Mouse (Mus musculus) ovary, adult 18-20 months (tissue): ENCODE results near the gene Shisa5.

Experiments used
- DNase-seq: peaks from one replicate; pipeline ENCODE4 v3.0.0; 2022; ENCODE audit warnings: low spot score, mixed read lengths

Shisa5 gene

DNA sequence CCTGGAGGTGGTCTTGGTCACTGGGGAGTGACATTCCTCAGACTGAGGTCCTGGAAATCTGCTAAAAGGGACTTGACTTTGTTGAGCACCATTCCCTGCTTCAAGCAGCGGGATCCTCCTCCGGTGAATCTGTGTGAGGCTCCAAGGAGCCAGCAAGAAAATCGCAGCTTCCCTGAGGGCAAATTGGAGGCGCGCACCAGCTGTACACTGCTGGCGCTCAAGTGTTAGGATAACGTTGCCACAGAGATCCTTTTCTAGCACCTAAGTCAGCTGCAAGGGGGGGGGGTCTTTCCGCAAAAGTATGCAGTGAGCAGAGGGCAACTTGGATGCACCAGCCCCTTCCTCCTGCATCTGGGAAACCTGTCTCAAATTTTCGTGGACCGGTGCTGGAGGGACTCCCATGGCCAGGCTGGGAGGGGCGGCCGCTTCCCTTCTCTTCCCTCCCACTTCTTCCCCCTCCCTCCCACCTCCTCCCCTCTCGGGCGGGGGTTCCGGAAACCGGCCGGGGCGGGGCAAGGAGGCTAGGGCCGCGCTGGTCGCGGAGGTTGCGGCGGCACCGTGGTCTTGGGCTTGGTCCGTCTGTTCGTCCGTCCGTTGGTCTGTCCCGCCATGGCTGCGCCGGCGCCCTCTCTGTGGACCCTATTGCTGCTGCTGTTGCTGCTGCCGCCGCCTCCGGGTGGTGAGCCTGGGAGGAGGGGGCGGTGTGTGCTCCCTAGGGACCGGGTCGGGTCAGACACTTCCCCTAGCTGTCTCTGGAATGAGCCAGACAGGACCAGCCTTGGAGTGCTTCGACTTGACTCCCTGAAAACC lies at the start of gene Shisa5:
TSS of gene Shisa5 (plus strand) at position 480 of the 810 bp plus-strand sequence.
- peak; percentile 70 for DNase-seq

DNA sequence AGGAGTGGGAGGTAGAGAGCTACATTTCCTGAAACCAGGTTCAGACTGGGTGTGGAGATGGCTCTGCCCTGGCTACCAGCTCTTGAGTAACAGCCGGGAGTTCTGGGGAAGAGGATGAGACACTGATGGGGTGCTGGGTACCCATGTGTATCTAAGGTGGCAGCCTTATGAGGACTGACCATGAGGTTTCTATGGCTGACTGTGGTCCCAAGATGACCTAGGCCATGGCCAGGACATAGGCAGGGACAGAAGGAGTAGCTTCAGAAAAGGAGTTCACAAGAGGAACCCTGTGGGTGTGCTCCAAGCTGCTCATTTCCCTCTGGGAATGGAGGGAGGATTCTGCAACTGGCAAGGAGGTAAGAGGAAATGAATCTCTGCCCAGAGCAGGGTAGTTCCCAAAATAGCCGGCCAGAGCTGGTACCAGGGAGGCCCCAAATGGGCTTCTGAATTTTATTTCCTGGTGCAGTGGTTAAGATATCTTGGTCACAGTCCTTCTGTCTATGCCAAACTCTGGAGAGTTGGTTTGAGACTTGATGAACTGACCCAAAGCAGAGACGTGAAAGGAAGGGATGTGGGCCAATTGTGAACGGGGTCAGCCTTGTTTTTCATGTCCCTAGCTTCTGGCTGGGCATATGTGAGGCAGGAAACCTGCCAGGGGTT lies 48.4 kb upstream of the Shisa5 start:
- DNase-seq = no peak

- no peak for DNase-seq
Measured at GRCm38 (mm10) chr9:108990462-108990820, 47.9 kb upstream of the Shisa5 start.

DNA sequence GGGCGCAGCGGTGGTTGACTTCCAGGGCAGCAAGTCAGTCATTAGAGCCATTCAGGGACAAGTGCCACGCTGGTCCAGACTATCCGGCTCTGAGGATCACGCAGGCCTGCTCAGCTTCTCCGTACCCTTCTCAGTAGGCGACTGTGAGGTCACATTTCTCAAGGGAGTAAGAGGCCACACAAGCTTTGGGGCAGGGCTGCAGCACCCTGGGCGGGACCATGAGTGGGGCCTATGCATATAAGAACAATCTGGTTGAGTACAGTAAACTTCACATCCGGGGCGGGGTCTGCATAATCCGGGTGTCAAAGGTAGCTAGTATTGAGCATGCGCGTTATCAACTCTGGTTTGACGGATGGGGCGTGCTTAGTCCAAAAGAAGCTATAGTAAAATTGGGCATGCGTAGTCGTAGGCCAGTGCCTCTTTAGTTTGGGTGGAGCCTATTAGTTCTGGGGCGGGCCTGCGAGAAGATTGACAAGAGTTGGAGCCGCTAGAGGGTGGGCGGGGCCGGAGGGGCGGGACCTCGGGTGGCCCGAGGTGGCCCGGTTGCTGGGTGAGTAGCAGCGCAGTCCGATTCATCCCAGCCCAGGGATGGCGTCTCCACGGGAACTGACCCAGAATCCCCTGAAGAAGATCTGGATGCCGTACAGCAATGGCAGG lies 46.8 kb upstream of the Shisa5 start, which contains the start of gene Pfkfb4:
TSS of gene Pfkfb4 (plus strand) at position 351 of the 657 bp plus-strand sequence.
- DNase-seq = peak; percentile 98

- DNase-seq = no peak
Measured at GRCm38 (mm10) chr9:108992085-108992469, 46.3 kb upstream of the Shisa5 start.

DNA sequence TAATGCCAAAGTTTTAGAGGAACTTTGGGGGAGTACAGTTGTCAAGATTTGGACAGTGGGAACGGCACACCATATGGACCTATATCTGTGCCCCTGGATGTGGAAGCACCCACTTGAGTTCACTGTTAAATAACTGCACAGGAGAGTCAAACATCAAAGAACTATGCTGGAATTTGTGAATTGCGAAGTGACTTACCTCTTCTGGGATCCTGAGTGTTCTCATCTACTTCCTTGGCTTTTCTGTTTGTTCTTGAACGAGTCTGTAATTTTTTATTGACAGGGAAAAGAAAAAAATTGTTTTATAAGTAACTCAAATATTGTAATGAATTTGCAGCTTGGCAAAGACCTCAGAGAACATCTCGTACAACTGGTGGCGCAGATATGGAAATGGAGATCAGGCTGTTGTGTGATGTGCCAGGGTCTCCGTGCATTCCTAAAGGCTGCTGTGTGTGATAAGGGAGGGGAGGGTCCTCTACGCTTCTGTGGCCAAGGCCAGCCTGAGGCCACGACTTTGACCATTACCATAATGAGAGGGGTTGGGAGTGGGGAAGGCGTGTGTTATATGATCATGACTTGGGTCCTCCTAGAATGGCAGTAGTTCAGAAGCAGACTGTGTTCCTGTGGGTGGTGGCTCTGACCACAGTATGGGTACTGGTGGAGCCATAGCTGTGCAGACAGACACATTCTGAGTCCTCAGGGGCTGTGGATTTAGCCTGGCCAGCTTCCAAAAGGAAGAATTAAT lies 45.6 kb upstream of the Shisa5 start:
- no peak for DNase-seq

GRCm38 (mm10) chr9:108996411-108996810 lies 42.0 kb upstream of the Shisa5 start:
- no peak for DNase-seq

GRCm38 (mm10) chr9:108998287-108999166 lies 39.8 kb upstream of the Shisa5 start:
- no peak for DNase-seq

GRCm38 (mm10) chr9:108999167-108999526 lies 39.2 kb upstream of the Shisa5 start:
- DNase-seq = no peak

GRCm38 (mm10) chr9:109000726-109001125 lies 37.6 kb upstream of the Shisa5 start:
- DNase-seq = no peak

- no peak for DNase-seq
Measured at GRCm38 (mm10) chr9:109003201-109003600, 35.2 kb upstream of the Shisa5 start.

DNA sequence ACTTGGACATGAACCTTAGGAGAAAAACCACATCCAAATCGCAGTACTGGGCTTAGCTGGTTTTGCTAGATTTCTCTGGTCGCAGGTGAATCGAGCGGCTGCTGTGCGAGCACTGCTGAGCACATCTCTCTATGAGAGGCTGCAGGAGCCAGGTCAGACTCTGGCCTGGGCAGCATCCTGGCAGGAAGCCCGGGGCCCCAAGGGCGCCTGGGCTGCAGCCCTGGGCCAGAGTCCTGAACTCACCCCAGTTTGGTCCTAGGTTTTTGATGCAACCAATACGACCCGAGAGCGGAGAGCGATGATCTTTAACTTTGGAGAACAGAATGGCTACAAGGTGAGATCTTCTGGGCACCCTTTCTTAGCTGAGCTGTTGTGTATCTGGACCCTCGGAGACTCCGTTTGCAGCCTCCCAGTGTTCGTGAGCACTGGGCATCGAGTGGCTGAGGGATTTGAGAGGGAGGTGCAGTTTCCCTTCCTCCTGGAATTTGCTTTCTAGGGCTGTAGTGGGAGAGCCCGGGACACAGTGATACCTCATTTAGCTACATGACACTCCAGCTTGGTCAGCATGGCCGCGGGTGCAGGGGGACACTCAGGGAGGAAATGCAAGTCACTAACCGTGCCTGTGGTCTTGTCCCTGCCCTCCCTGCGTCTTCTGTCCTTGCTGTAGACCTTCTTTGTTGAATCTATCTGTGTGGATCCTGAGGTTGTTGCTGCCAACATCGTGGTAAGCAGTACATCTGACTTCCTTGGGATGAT lies 31.2 kb upstream of the Shisa5 start:
- no peak for DNase-seq

DNA sequence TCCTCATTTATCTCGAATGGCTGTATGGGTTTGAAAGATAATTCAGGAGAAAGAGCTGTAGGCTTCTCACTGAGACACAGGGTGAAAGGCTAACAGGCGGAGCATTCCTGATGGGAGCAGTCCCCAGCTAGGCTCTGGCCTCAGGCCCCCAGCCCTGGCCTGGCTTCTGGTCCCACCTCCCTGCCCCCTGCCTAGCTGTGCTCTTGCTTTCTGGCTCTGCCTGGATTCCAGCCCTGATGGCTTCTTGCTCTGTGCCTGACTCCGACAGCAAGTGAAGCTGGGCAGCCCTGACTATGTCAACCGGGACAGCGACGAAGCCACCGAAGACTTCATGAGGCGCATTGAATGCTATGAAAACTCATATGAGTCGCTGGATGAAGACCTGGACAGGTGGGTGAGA lies 30.3 kb upstream of the Shisa5 start:
- DNase-seq = no peak

DNA sequence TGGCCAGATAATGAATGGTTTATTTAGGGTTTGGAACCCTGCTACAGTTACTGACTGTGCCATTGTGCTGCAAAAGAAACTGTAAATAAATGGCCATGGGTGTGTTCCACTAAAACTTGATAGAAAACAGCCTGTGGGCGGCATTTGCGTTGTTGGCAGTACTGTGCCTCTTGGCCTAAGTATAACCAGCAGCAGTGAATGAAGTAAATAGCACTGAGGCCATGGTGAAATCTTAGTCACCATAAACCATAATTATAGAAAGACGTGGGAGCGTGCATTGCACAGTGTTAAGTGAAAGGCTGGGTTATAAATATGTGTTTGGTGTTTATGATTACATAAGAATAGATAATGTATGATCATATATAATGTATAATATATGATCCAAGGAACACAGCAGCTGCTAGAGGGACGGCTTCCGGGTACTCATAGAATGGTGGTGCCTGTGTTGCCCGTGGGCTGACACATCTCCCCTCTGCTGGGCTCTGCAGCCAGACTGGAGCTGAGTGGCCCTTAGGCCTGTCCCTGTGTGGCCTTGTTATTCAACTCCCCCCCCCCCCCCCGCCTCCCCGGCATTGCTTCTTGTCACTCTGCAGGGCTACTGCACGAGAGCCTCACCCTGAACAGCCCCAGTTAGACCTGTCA lies 29.2 kb upstream of the Shisa5 start:
- no peak for DNase-seq

- no peak for DNase-seq
Measured at GRCm38 (mm10) chr9:109009636-109010315, 28.6 kb upstream of the Shisa5 start.

DNA sequence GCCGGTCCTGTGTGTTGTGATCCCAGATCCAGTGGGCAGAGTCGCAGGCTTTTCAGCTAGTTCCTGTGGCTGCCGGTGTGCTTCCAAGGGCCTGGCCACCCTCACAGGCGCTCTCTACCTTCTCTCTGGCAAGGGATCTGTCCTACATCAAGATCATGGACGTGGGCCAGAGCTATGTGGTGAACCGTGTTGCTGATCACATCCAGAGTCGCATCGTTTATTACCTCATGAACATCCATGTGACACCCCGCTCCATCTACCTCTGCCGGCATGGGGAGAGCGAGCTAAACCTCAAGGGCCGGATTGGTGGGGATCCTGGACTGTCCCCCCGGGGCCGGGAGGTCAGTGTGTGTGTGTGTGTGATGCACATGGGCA lies 28.1 kb upstream of the Shisa5 start:
- no peak for DNase-seq

DNA sequence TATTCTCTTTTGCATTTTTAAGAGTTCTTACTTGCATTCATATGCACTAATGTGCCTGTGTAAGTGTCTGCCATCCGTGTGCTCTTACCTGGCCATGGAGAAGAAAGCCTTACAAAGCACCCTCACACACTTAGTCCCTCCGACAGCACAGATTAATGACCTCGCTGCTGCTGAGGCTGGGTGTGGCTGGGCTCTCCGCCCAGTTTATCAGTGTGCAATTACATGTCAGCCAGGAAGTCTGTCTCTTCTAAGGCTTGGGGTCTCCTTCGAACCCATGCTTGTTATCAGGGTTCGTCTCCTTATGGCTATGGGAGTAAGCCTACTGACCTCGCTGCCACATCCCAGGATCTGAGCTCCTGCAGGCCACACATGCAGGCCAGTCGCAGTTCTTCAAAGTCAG lies 23.0 kb upstream of the Shisa5 start:
- DNase-seq = no peak

DNA sequence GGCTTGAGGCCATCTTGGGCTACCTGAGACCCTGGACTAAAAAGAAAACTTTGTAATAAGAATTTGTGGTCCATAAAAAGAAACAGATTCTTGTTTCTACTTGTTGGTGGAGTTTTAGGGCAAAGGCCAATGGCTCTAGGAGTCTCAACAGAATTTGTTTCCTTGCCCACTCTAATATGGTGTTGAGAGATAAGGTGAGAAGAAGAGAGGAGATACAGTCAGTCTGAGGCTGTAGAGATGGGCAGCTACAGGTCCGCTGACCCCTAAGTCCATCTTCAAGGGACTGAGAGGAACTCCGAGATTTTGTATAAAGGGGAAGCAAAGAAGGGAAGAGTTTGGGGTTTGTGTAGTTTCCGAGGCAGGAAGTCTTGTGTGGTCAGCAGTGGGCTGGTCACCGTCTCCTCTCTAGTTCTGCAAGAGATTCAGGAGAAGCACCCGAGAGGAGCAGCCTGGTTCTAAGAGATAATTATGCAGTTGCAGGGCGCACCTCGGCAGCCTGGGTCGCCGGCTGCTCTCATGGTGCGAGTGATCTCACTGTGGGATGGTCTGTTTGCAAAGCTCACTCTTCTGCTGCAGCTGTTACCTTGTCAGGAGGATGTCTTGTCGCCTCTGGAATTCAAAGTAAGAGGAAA lies 21.3 kb upstream of the Shisa5 start:
- no peak for DNase-seq

DNA sequence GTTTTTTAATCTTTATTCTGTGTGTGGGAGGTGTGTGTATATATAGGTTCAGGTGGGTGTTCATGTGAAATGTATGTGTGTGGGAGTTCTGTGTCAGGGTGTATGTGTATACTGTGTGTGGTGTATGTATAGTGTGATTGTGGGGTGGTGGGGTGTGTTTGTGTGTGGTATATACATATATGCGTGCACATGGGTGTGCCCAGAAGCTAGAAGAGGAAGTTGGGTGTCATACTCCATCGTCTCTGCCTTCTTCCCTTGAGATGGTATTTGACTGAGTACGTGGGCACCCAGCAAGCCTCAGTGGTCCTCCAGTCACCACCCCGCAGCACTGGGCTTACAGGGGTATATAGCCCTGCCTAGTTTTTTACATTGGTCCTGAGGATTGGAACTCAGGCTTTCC lies 16.9 kb upstream of the Shisa5 start:
- DNase-seq = no peak
